Mouse (Mus musculus): ENCODE results near the gene Prl8a2. TPM values are rescaled to one million over a fixed set of nuclear protein-coding genes. Genes with fewer than 3 reads are reported as not detected.

The Prl8a2 gene
- polyA plus RNA-seq (2012; ENCODE audit: insufficient read depth, insufficient read length, missing spikeins) = not detected in 2 replicates

- Histone ChIP-seq H3K4me3 (ENCODE audit: insufficient read depth, low read length) (no peak within 1 kb of the TSS), H3K27ac (ENCODE audit: insufficient read depth, low read depth, low read length) (no peak within 1 kb of the TSS), H3K4me1 (ENCODE audit: control insufficient read depth, insufficient read depth, low read length) (no peaks in the 10 kb centered on the region)
- no peak for TF ChIP-seq POLR2A (IDR thresholded peaks at IDR 0.05; ENCODE audit: borderline replicate concordance, low read depth, low read length)
- TF ChIP-seq CTCF (IDR thresholded peaks at IDR 0.05; ENCODE audit: low read depth, low read length) = no peak
These were observed at the start of gene Prl8a2 for GRCm38 (mm10) chr13:27345373-27345772. Gene Prl8a2 (plus strand): TSS chr13:27345673.

- Histone ChIP-seq H3K27ac (ENCODE audit: insufficient read depth, low read depth, low read length) (no peak within 1 kb of the TSS), H3K4me1 (ENCODE audit: control insufficient read depth, insufficient read depth, low read length) (no peaks in the 10 kb centered on the region), H3K4me3 (ENCODE audit: insufficient read depth, low read length) (no peak within 1 kb of the TSS)
- TF ChIP-seq POLR2A (IDR thresholded peaks at IDR 0.05; ENCODE audit: borderline replicate concordance, low read depth, low read length) = no peak
- TF ChIP-seq CTCF (IDR thresholded peaks at IDR 0.05; ENCODE audit: low read depth, low read length) = no peak
These were observed 32.9 kb upstream of the Prl8a2 start, which contains the start of gene Prl6a1 for GRCm38 (mm10) chr13:27312334-27313225. Gene Prl6a1 (plus strand): TSS chr13:27312627.

- no peak overlapping the region for H3K27ac ChIP-seq (ENCODE audit: insufficient read depth, low read depth, low read length)
- no peak overlapping the region for H3K4me3 ChIP-seq (ENCODE audit: insufficient read depth, low read length)
- TF ChIP-seq POLR2A (IDR thresholded peaks at IDR 0.05; ENCODE audit: borderline replicate concordance, low read depth, low read length) (no peak), CTCF (IDR thresholded peaks at IDR 0.05; ENCODE audit: low read depth, low read length) (no peak)
- no peaks in the 10 kb centered on the region for H3K4me1 ChIP-seq (ENCODE audit: control insufficient read depth, insufficient read depth, low read length)
These were observed 10.5 kb upstream of the Prl8a2 start for GRCm38 (mm10) chr13:27334989-27335388.

DNA sequence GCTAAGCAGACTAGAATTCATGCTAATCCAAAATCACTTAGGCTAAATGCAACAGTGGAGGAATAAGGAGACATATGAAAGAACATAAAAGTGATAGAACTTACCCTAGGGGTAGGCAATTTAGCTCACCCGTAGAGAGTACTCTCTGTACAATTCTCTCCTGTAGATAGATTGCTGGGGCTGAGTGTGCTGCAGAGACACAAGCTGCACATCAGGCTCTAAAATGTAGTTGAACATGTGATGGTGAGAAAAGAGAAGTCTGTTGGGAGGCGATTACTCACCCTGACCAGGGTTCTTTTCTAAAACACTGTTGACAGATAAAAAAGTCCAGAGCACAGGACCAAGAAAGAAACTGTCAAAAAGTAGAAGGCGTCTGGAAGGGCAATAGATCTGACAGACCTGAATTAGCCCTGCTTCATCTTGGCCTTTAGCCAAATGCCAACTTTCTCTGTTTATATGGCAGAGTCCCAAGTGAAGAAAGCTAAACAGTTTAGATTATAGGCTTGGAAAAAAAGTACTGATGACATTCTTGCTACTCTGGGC, 2.7 kb upstream of the Prl8a2 start:
- no peaks in the 10 kb centered on the region for H3K4me1 ChIP-seq (ENCODE audit: control insufficient read depth, insufficient read depth, low read length)
- no peak for TF ChIP-seq CTCF (IDR thresholded peaks at IDR 0.05; ENCODE audit: low read depth, low read length)
- TF ChIP-seq POLR2A (IDR thresholded peaks at IDR 0.05; ENCODE audit: borderline replicate concordance, low read depth, low read length) = no peak
- no peak overlapping the region for H3K4me3 ChIP-seq (ENCODE audit: insufficient read depth, low read length)
- no peak overlapping the region for H3K27ac ChIP-seq (ENCODE audit: insufficient read depth, low read depth, low read length)

GRCm38 (mm10) chr13:27390746-27391145, 45.3 kb downstream of the Prl8a2 start, which contains the start of gene Prl2b1:
Gene Prl2b1 (minus strand): TSS chr13:27390846.
- H3K4me3 ChIP-seq (ENCODE audit: insufficient read depth, low read length) = no peak within 1 kb of the TSS
- H3K27ac ChIP-seq (ENCODE audit: insufficient read depth, low read depth, low read length) = no peak within 1 kb of the TSS
- TF ChIP-seq CTCF (IDR thresholded peaks at IDR 0.05; ENCODE audit: low read depth, low read length) (no peak), POLR2A (IDR thresholded peaks at IDR 0.05; ENCODE audit: borderline replicate concordance, low read depth, low read length) (no peak)
- no peaks in the 10 kb centered on the region for H3K4me1 ChIP-seq (ENCODE audit: control insufficient read depth, insufficient read depth, low read length)

DNA sequence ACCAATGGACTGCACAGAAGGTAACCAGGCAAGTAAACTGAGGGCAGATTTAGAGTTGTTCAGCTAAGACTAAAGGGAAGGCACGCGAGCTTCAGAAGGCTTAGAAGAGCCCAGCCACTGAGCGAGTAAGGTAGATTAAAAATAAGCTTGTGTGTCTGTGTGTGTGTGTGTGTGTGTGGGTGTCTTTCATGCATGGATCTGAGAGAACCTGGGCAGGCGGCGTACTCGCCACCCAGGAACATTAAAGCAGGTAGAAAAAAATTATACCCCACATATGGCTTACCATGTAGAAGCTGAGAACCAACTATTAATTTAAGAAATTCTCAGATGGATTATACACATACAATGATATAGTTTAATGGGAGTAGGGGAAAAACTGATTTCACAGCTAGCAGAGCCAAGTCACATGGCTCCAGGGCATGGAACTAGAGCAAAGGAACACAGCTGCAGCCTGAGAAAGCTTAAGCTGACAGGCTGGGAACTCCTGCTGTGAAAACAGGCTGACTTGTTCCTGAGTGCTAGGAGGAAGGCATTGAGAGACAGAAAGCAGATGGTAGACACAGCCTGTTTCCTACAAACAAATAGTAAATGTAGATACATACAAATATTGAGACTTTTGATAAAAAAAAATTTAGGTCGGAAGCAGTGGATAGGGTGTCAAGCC, 53.7 kb downstream of the Prl8a2 start:
- Histone ChIP-seq H3K4me1 (ENCODE audit: control insufficient read depth, insufficient read depth, low read length) (no peaks in the 10 kb centered on the region), H3K27ac (ENCODE audit: insufficient read depth, low read depth, low read length) (no peak overlapping the region), H3K4me3 (ENCODE audit: insufficient read depth, low read length) (no peak overlapping the region)
- TF ChIP-seq POLR2A (IDR thresholded peaks at IDR 0.05; ENCODE audit: borderline replicate concordance, low read depth, low read length) (no peak), CTCF (IDR thresholded peaks at IDR 0.05; ENCODE audit: low read depth, low read length) (no peak)

Other genes with a start within 250 kb of the Prl8a2 start
- not detected in 2 replicates for gene Prl3d2, start 224.0 kb upstream of the Prl8a2 start, polyA plus RNA-seq (2012; ENCODE audit: insufficient read depth, insufficient read length, missing spikeins)
- not detected in 2 replicates for gene Prl3d3, start 188.9 kb upstream of the Prl8a2 start, polyA plus RNA-seq (2012; ENCODE audit: insufficient read depth, insufficient read length, missing spikeins)
- gene Prl3c1, start 149.0 kb upstream of the Prl8a2 start, polyA plus RNA-seq (2012; ENCODE audit: insufficient read depth, insufficient read length, missing spikeins) = not detected in 2 replicates
- gene Prl3b1, start 103.8 kb upstream of the Prl8a2 start, polyA plus RNA-seq (2012; ENCODE audit: insufficient read depth, insufficient read length, missing spikeins) = not detected in 2 replicates
- gene Prl3a1, start 86.2 kb upstream of the Prl8a2 start, polyA plus RNA-seq (2012; ENCODE audit: insufficient read depth, insufficient read length, missing spikeins) = not detected in 2 replicates
- not detected in 2 replicates for gene Prl6a1, start 33.0 kb upstream of the Prl8a2 start, polyA plus RNA-seq (2012; ENCODE audit: insufficient read depth, insufficient read length, missing spikeins)
- not detected in 2 replicates for gene Prl2b1, start 45.2 kb downstream of the Prl8a2 start, polyA plus RNA-seq (2012; ENCODE audit: insufficient read depth, insufficient read length, missing spikeins)
- not detected in 2 replicates for gene Prl8a6, start 93.0 kb downstream of the Prl8a2 start, polyA plus RNA-seq (2012; ENCODE audit: insufficient read depth, insufficient read length, missing spikeins)
- not detected in 2 replicates for gene Prl8a8, start 167.5 kb downstream of the Prl8a2 start, polyA plus RNA-seq (2012; ENCODE audit: insufficient read depth, insufficient read length, missing spikeins)
- gene Prl8a9, start 218.9 kb downstream of the Prl8a2 start, polyA plus RNA-seq (2012; ENCODE audit: insufficient read depth, insufficient read length, missing spikeins) = not detected in 2 replicates
- gene Prl8a1, start 236.5 kb downstream of the Prl8a2 start, polyA plus RNA-seq (2012; ENCODE audit: insufficient read depth, insufficient read length, missing spikeins) = not detected in 2 replicates